In the genomic region with DNA sequence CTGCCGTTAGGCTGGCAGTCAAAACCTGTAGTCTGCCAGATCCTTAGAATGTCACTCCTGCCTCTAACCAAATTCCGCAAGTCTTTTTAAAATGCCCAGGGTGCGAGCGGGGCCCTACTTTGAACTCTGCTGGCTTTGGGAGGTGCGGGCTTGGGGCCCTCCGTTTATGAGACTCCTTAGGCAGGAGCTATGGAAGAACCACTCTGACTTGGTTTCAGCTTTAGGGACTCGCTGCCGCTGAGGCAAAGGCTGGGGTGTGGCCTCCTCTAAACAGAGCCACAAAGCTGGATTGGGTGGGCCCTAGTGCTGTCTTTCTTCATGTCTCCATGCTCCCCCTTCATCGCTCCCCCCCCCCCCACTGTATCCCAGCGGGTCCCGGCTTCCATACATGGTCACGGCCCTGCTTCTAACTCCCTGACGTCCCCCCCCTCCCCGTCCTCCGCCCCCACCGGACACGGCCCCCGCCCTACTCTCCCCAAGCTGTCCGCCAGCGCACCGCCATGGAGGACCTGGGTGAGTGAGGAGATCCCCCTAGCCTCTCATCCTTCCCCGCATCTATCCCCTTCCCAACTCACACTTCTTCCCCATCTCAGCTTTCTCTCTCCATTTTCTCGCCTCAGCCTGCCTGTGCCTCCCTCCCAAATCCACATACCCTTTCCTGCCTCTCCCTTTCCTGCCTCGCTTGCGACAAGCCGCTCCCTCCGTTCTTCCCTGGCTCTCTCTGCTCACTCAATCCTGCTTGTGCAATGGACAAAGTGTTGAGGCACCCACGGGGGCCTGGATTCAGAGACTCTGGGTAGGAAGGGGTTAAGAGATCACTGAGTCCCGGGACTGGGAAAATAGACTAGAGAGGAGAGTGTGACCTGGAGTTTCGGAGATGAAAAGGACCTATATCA, we compare ENCODE assay signal across 9 mouse cellular contexts. TPM values are rescaled to one million over a fixed set of nuclear protein-coding genes. Genes with fewer than 3 reads are reported as not detected.
DNase-seq lines count a peak whose midpoint lies in the region; ATAC-seq and TF ChIP-seq lines count a peak whose summit lies in the region.
"Had no signal": no experiment of that assay in that cellular context is flagged by ENCODE, and none has a peak within 500 bp of the region (broad histone marks: within the 10 kb centered on the region; RNA-seq: fewer than 3 reads in every experiment).

Gene Tgfb1i1 (plus strand): TSS at position 317 of the 896 bp plus-strand sequence.

- peak; percentile 75 for ATAC-seq in hindbrain, postnatal 0 days
- peak; percentile 85 for ATAC-seq in limb, embryonic 15.5 days (ENCODE audit: insufficient number of reproducible peaks, low FRiP score, low TSS enrichment, low read depth)
- ATAC-seq in midbrain, postnatal 0 days (ENCODE audit: low FRiP score), result peak; percentile 56

- peaks cover 5% of the 10 kb centered on the region; the same call in 1 of the 2 replicates for H3K4me1 ChIP-seq in hindbrain, postnatal 0 days (ENCODE audit: insufficient read depth, low read length)
- peaks cover 37% of the 10 kb centered on the region for H3K4me1 ChIP-seq in limb, embryonic 15.5 days
- peaks cover 3% of the 10 kb centered on the region for H3K4me1 ChIP-seq in midbrain, postnatal 0 days (ENCODE audit: insufficient read depth, low read length)

- H3K27ac ChIP-seq in hindbrain, postnatal 0 days, result peak within 1 kb of the TSS; percentile 70
- peak within 1 kb of the TSS; percentile 95 for H3K27ac ChIP-seq in limb, embryonic 15.5 days
- H3K27ac ChIP-seq in midbrain, postnatal 0 days (ENCODE audit: low read depth, low read length), result peak within 1 kb of the TSS; percentile 83

- H3K4me2 ChIP-seq in hindbrain, postnatal 0 days (ENCODE audit: low read depth, low read length), result peak within 1 kb of the TSS; percentile 62
- H3K4me2 ChIP-seq in limb, embryonic 15.5 days, result peak within 1 kb of the TSS; percentile 63
- peak within 1 kb of the TSS; percentile 68 for H3K4me2 ChIP-seq in midbrain, postnatal 0 days (ENCODE audit: low read depth, low read length, poor library complexity, severe bottlenecking)

- DNase-seq in left cerebral cortex, adult 18-20 months (ENCODE audit: low spot score in 2 of 2), result peak; percentile 44 to 53
- DNase-seq in left cerebral cortex, adult 11 months (ENCODE audit: low spot score), result no peak
- DNase-seq in embryo, embryonic 11 days, result peak; percentile 68
- peak; percentile 62 for DNase-seq in gastrocnemius, postnatal 10 days
- DNase-seq in hindbrain, postnatal 0 days (ENCODE audit: low spot score), result peak; percentile 50
- DNase-seq in midbrain, postnatal 0 days (ENCODE audit: low spot score), result peak; percentile 54
- DNase-seq in urinary bladder, postnatal 25 days (ENCODE audit: low spot score), result peak; percentile 65

- H3K27me3 ChIP-seq in hindbrain, postnatal 0 days (ENCODE audit: insufficient read depth, low read length), result no peaks in the 10 kb centered on the region
- no peaks in the 10 kb centered on the region for H3K27me3 ChIP-seq in limb, embryonic 15.5 days
- H3K27me3 ChIP-seq in midbrain, postnatal 0 days (ENCODE audit: insufficient read depth, low read length), result no peaks in the 10 kb centered on the region
- H3K27me3 ChIP-seq: CH12.LX had no signal

- 2% methylated on average over 26 of the region's 30 CpGs for WGBS in hindbrain, postnatal 0 days
- 3% methylated on average over 26 of the region's 30 CpGs for WGBS in limb, embryonic 15.5 days
- 3% methylated on average over 23 of the region's 30 CpGs for WGBS in midbrain, postnatal 0 days

- H3K36me3 ChIP-seq in hindbrain, postnatal 0 days (ENCODE audit: insufficient read depth, low read length), result peaks cover 29% of the 10 kb centered on the region; the same call in 1 of the 2 replicates
- peaks cover 43% of the 10 kb centered on the region for H3K36me3 ChIP-seq in limb, embryonic 15.5 days
- peaks cover 22% of the 10 kb centered on the region for H3K36me3 ChIP-seq in midbrain, postnatal 0 days (ENCODE audit: insufficient read depth, low read length)

- TF ChIP-seq CTCF in hindbrain, postnatal 0 days (IDR thresholded peaks at IDR 0.05; ENCODE audit: low read depth), result no peak
- TF ChIP-seq CTCF in midbrain, postnatal 0 days (IDR thresholded peaks at IDR 0.05), result no peak

- H3K4me3 ChIP-seq in hindbrain, postnatal 0 days (ENCODE audit: low read length), result peak within 1 kb of the TSS; percentile 41
- peak within 1 kb of the TSS; percentile 58 for H3K4me3 ChIP-seq in limb, embryonic 15.5 days
- peak within 1 kb of the TSS; percentile 40 for H3K4me3 ChIP-seq in midbrain, postnatal 0 days (ENCODE audit: low read depth, low read length)

- H3K9me3 ChIP-seq in hindbrain, postnatal 0 days (ENCODE audit: low read length), result no peaks in the 10 kb centered on the region
- no peaks in the 10 kb centered on the region for H3K9me3 ChIP-seq in limb, embryonic 15.5 days
- no peaks in the 10 kb centered on the region for H3K9me3 ChIP-seq in midbrain, postnatal 0 days (ENCODE audit: low read length)

- peak within 1 kb of the TSS; percentile 59 for H3K9ac ChIP-seq in hindbrain, postnatal 0 days (replicated peaks; ENCODE audit: low read length)
- H3K9ac ChIP-seq in limb, embryonic 15.5 days, result peak within 1 kb of the TSS; percentile 66
- peak within 1 kb of the TSS; percentile 55 for H3K9ac ChIP-seq in midbrain, postnatal 0 days (replicated peaks; ENCODE audit: low read length, poor library complexity, severe bottlenecking)

RNA-seq across cellular contexts. Expression of gene Tgfb1i1, which starts in this region (rescaled TPM):
- 10 to 100 TPM; 21.6 to 22.8 TPM for total RNA-seq in left cerebral cortex, adult 18-20 months (2021)
- total RNA-seq in gastrocnemius, postnatal 10 days (2021), result 10 to 100 TPM; 23.1 to 30.3 TPM
- total RNA-seq in hindbrain, postnatal 0 days (2014; rRNA removed), result 19.8 and 20.6 TPM in 2 replicates
- 22.7 and 23.3 TPM in 2 replicates for polyA plus RNA-seq in hindbrain, postnatal 0 days (2015; fragmentation: Nextera tagmentation; extraction: Ambion mirVana)
- 58.2 and 72.5 TPM in 2 replicates for polyA plus RNA-seq in limb, embryonic 15.5 days (2015; fragmentation: Nextera tagmentation; extraction: Ambion mirVana)
- total RNA-seq in midbrain, postnatal 0 days (2014; rRNA removed), result 14.4 and 20.2 TPM in 2 replicates
- polyA plus RNA-seq in midbrain, postnatal 0 days (2015; fragmentation: Nextera tagmentation; extraction: Ambion mirVana), result 18.2 and 23.0 TPM in 2 replicates
- total RNA-seq: CH12.LX had no signal
